Mouse (Mus musculus) limb, embryonic 11.5 days (tissue): ENCODE results near the gene Ren1. TPM values are rescaled to one million over a fixed set of nuclear protein-coding genes. Genes with fewer than 3 reads are reported as not detected.
"Not testable (repeated sequence)": the region's sequence is repeated elsewhere in the genome, so short reads cannot be mapped to it uniquely, and the experiment has no call there.

Experiments used
- ATAC-seq: fragments of 200-750 bp; cut with Nextera tagmentation; 2 replicates; pipeline ENCODE4 v1.8.0; 2017; ENCODE audit warnings: low read depth; ENCODE audit not compliant: insufficient number of reproducible peaks, low FRiP score, low TSS enrichment
- DNase-seq: peaks from one replicate; pipeline ENCODE4 v3.0.0-alpha.2; 2015; ENCODE audit warnings: low spot score
- H3K27ac ChIP-seq: fragments of 300-500 bp; sonication (generic); replicated peaks from 2 replicates; pipeline ENCODE4 v1.5.1; 2014; ENCODE audit warnings: low read depth, mild to moderate bottlenecking, low read length
- H3K27me3 ChIP-seq: fragments of 300-500 bp; sonication (generic); 2 replicates; pipeline ENCODE4 v1.6.1; 2014; ENCODE audit warnings: mild to moderate bottlenecking, low read length, mixed read lengths; ENCODE audit not compliant: control insufficient read depth, insufficient read depth
- H3K36me3 ChIP-seq: fragments of 300-500 bp; sonication (generic); 2 replicates; pipeline ENCODE4 v1.6.1; 2014; ENCODE audit warnings: mild to moderate bottlenecking, low read length, moderate library complexity, mixed read lengths; ENCODE audit not compliant: control insufficient read depth, insufficient read depth
- H3K4me1 ChIP-seq: fragments of 300-500 bp; sonication (generic); 2 replicates; pipeline ENCODE4 v1.6.1; 2014; ENCODE audit warnings: low read length, mixed read lengths; ENCODE audit not compliant: control insufficient read depth, insufficient read depth
- H3K4me2 ChIP-seq: fragments of 300-500 bp; sonication (generic); 2 replicates; pipeline ENCODE4 v1.6.1; 2014; ENCODE audit warnings: low read depth, mild to moderate bottlenecking, moderate library complexity; ENCODE audit not compliant: severe bottlenecking
- H3K4me3 ChIP-seq: fragments of 300-500 bp; sonication (generic); 2 replicates; pipeline ENCODE4 v1.5.1; 2014; ENCODE audit warnings: low read depth, low read length
- H3K9ac ChIP-seq: fragments of 300-500 bp; sonication (generic); 2 replicates; pipeline ENCODE4 v1.6.1; 2014; ENCODE audit warnings: mild to moderate bottlenecking, low read length
- H3K9me3 ChIP-seq: fragments of 300-500 bp; sonication (generic); 2 replicates; pipeline ENCODE4 v1.6.1; 2016; ENCODE audit warnings: low read length; ENCODE audit not compliant: control insufficient read depth
- WGBS: fragments of 180-500 bp; shearing (Covaris S2); extraction: QIAGEN DNeasy Blood & Tissue Kit; methylation state at CpG from one replicate; pipeline ENCODE4 v1.1.7; 2014; 5-methylcytosine and 5-hydroxymethylcytosine counted together
- polyA plus RNA-seq: library from polyadenylated mRNA; unstranded; fragments of >200 nt; fragmentation: Nextera tagmentation; extraction: Ambion mirVana; gene quantifications from 2 replicates; pipeline ENCODE4 v1.2.1, GENCODE M21; 2014

Ren1 gene
- polyA plus RNA-seq, 1 experiment from 2014 or later: not detected

GRCm38 (mm10) chr1:133329638-133329964 lies 20.7 kb upstream of the Ren1 start:
- 25% methylated on average over 7 of the region's 7 CpGs for WGBS
- H3K27ac ChIP-seq: no peak overlapping the region
- ATAC-seq (no peak), DNase-seq (no peak)
- peak overlapping the region; percentile 47 for H3K9ac ChIP-seq
- no peaks in the 10 kb centered on the region for H3K4me1 ChIP-seq
- H3K4me2 ChIP-seq: peak overlapping the region; percentile 70
- no peaks in the 10 kb centered on the region for H3K9me3 ChIP-seq
- no peaks in the 10 kb centered on the region for H3K36me3 ChIP-seq
- peak overlapping the region; percentile 25 for H3K4me3 ChIP-seq
- peaks cover 15% of the 10 kb centered on the region for H3K27me3 ChIP-seq

- Histone ChIP-seq H3K4me1 (no peaks in the 10 kb centered on the region), H3K4me3 (no peak overlapping the region), H3K27ac (no peak overlapping the region), H3K9ac (no peak overlapping the region), H3K36me3 (no peaks in the 10 kb centered on the region), H3K27me3 (peaks cover 15% of the 10 kb centered on the region), H3K9me3 (no peaks in the 10 kb centered on the region), H3K4me2 (no peak overlapping the region)
- 78% methylated on average over 3 of the region's 3 CpGs for WGBS
- DNase-seq: no peak
- ATAC-seq: no peak
Observed at GRCm38 (mm10) chr1:133331142-133331541, 19.2 kb upstream of the Ren1 start.

GRCm38 (mm10) chr1:133332656-133333430 lies 17.5 kb upstream of the Ren1 start:
- Histone ChIP-seq H3K4me1 (no peaks in the 10 kb centered on the region), H3K9me3 (no peaks in the 10 kb centered on the region), H3K27me3 (peaks cover 15% of the 10 kb centered on the region), H3K36me3 (no peaks in the 10 kb centered on the region), H3K27ac (no peak overlapping the region), H3K9ac (no peak overlapping the region), H3K4me2 (no peak overlapping the region), H3K4me3 (no peak overlapping the region)
- DNase-seq (no peak), ATAC-seq (no peak)
- WGBS: 91% methylated on average over 11 of the region's 11 CpGs

GRCm38 (mm10) chr1:133333937-133334336 lies 16.4 kb upstream of the Ren1 start:
- Histone ChIP-seq H3K4me2 (no peak overlapping the region), H3K27ac (no peak overlapping the region), H3K9me3 (no peaks in the 10 kb centered on the region), H3K4me3 (no peak overlapping the region), H3K9ac (no peak overlapping the region), H3K27me3 (peaks cover 12% of the 10 kb centered on the region), H3K4me1 (no peaks in the 10 kb centered on the region), H3K36me3 (no peaks in the 10 kb centered on the region)
- ATAC-seq (no peak), DNase-seq (no peak)
- WGBS: 86% methylated on average over 6 of the region's 6 CpGs

GRCm38 (mm10) chr1:133340403-133340802 lies 9.9 kb upstream of the Ren1 start:
- H3K4me2 ChIP-seq, H3K4me3 ChIP-seq, H3K27me3 ChIP-seq, H3K27ac ChIP-seq, H3K9ac ChIP-seq, DNase-seq, H3K9me3 ChIP-seq, ATAC-seq, H3K36me3 ChIP-seq, H3K4me1 ChIP-seq: not testable (repeated sequence)
- 84% methylated on average over 1 of the region's 1 CpGs for WGBS

GRCm38 (mm10) chr1:133344357-133344756 lies 6.0 kb upstream of the Ren1 start:
- 94% methylated on average over 2 of the region's 2 CpGs for WGBS
- H3K4me1 ChIP-seq: no peaks in the 10 kb centered on the region
- no peaks in the 10 kb centered on the region for H3K36me3 ChIP-seq
- H3K9me3 ChIP-seq: no peaks in the 10 kb centered on the region
- H3K4me2 ChIP-seq: no peak overlapping the region
- ATAC-seq: no peak
- H3K27ac ChIP-seq: no peak overlapping the region
- H3K4me3 ChIP-seq: no peak overlapping the region
- H3K9ac ChIP-seq: no peak overlapping the region
- H3K27me3 ChIP-seq: no peaks in the 10 kb centered on the region
- no peak for DNase-seq

- 85% methylated on average over 9 of the region's 9 CpGs for WGBS
- Histone ChIP-seq H3K27ac (no peak overlapping the region), H3K9ac (no peak overlapping the region), H3K27me3 (no peaks in the 10 kb centered on the region), H3K9me3 (no peaks in the 10 kb centered on the region), H3K36me3 (no peaks in the 10 kb centered on the region), H3K4me1 (no peaks in the 10 kb centered on the region), H3K4me2 (no peak overlapping the region), H3K4me3 (no peak overlapping the region)
- ATAC-seq: no peak
- no peak for DNase-seq
Observed at GRCm38 (mm10) chr1:133346531-133346930, 3.8 kb upstream of the Ren1 start.

GRCm38 (mm10) chr1:133347226-133347625 lies 3.1 kb upstream of the Ren1 start:
- H3K9me3 ChIP-seq: no peaks in the 10 kb centered on the region
- H3K27me3 ChIP-seq: no peaks in the 10 kb centered on the region
- H3K36me3 ChIP-seq: no peaks in the 10 kb centered on the region
- no peak overlapping the region for H3K4me2 ChIP-seq
- H3K4me3 ChIP-seq: no peak overlapping the region
- no peak for ATAC-seq
- no peak overlapping the region for H3K9ac ChIP-seq
- no peaks in the 10 kb centered on the region for H3K4me1 ChIP-seq
- H3K27ac ChIP-seq: no peak overlapping the region
- no peak for DNase-seq
- WGBS: 56% methylated on average over 3 of the region's 3 CpGs
